Mouse (Mus musculus): Measurements from ENCODE around the gene Pigk. TPM values are rescaled to one million over a fixed set of nuclear protein-coding genes. Genes with fewer than 3 reads are reported as not detected.

Pigk gene
- polyA plus RNA-seq, 1 experiment: 38.6 TPM

GRCm38 (mm10) chr3:152856095-152856494 lies 142.2 kb downstream of the Pigk start:
- TF ChIP-seq CTCF (IDR thresholded peaks at IDR 0.05; ENCODE audit: low read depth, low read length) (no peak), POLR2A (IDR thresholded peaks at IDR 0.05; ENCODE audit: borderline replicate concordance, low read depth, low read length) (no peak)
- Histone ChIP-seq H3K4me1 (ENCODE audit: control insufficient read depth, insufficient read depth, low read length) (no peaks in the 10 kb centered on the region), H3K4me3 (ENCODE audit: insufficient read depth, low read length) (no peak overlapping the region), H3K27ac (ENCODE audit: insufficient read depth, low read depth, low read length) (no peak overlapping the region)

- no peak overlapping the region for H3K4me3 ChIP-seq (ENCODE audit: insufficient read depth, low read length)
- H3K27ac ChIP-seq (ENCODE audit: insufficient read depth, low read depth, low read length): no peak overlapping the region
- no peaks in the 10 kb centered on the region for H3K4me1 ChIP-seq (ENCODE audit: control insufficient read depth, insufficient read depth, low read length)
- TF ChIP-seq POLR2A (IDR thresholded peaks at IDR 0.05; ENCODE audit: borderline replicate concordance, low read depth, low read length): no peak
Measured at GRCm38 (mm10) chr3:152861450-152861849, 147.6 kb downstream of the Pigk start.

- H3K27ac ChIP-seq (ENCODE audit: insufficient read depth, low read depth, low read length): no peak overlapping the region
- no peak for TF ChIP-seq POLR2A (IDR thresholded peaks at IDR 0.05; ENCODE audit: borderline replicate concordance, low read depth, low read length)
- no peak for TF ChIP-seq CTCF (IDR thresholded peaks at IDR 0.05; ENCODE audit: low read depth, low read length)
- H3K4me1 ChIP-seq (ENCODE audit: control insufficient read depth, insufficient read depth, low read length): no peaks in the 10 kb centered on the region
- no peak overlapping the region for H3K4me3 ChIP-seq (ENCODE audit: insufficient read depth, low read length)
Measured at GRCm38 (mm10) chr3:152861978-152862377, 148.1 kb downstream of the Pigk start.

- H3K27ac ChIP-seq (ENCODE audit: insufficient read depth, low read depth, low read length): no peak overlapping the region
- H3K4me3 ChIP-seq (ENCODE audit: insufficient read depth, low read length): no peak overlapping the region
- no peaks in the 10 kb centered on the region for H3K4me1 ChIP-seq (ENCODE audit: control insufficient read depth, insufficient read depth, low read length)
- TF ChIP-seq POLR2A (IDR thresholded peaks at IDR 0.05; ENCODE audit: borderline replicate concordance, low read depth, low read length) (no peak), CTCF (IDR thresholded peaks at IDR 0.05; ENCODE audit: low read depth, low read length) (no peak)
Measured at GRCm38 (mm10) chr3:152866035-152866965, 152.4 kb downstream of the Pigk start.

- Histone ChIP-seq H3K4me3 (ENCODE audit: insufficient read depth, low read length) (no peak overlapping the region), H3K4me1 (ENCODE audit: control insufficient read depth, insufficient read depth, low read length) (no peaks in the 10 kb centered on the region), H3K27ac (ENCODE audit: insufficient read depth, low read depth, low read length) (no peak overlapping the region)
- TF ChIP-seq POLR2A (IDR thresholded peaks at IDR 0.05; ENCODE audit: borderline replicate concordance, low read depth, low read length): no peak
- no peak for TF ChIP-seq CTCF (IDR thresholded peaks at IDR 0.05; ENCODE audit: low read depth, low read length)
Measured at GRCm38 (mm10) chr3:152867654-152868525, 154.0 kb downstream of the Pigk start.

GRCm38 (mm10) chr3:152872054-152872453 lies 158.2 kb downstream of the Pigk start:
- TF ChIP-seq POLR2A (IDR thresholded peaks at IDR 0.05; ENCODE audit: borderline replicate concordance, low read depth, low read length) (no peak), CTCF (IDR thresholded peaks at IDR 0.05; ENCODE audit: low read depth, low read length) (no peak)
- H3K4me3 ChIP-seq (ENCODE audit: insufficient read depth, low read length): no peak overlapping the region
- H3K27ac ChIP-seq (ENCODE audit: insufficient read depth, low read depth, low read length): no peak overlapping the region
- H3K4me1 ChIP-seq (ENCODE audit: control insufficient read depth, insufficient read depth, low read length): no peaks in the 10 kb centered on the region

GRCm38 (mm10) chr3:152872596-152872995 lies 158.7 kb downstream of the Pigk start:
- H3K4me3 ChIP-seq (ENCODE audit: insufficient read depth, low read length): no peak overlapping the region
- no peaks in the 10 kb centered on the region for H3K4me1 ChIP-seq (ENCODE audit: control insufficient read depth, insufficient read depth, low read length)
- TF ChIP-seq POLR2A (IDR thresholded peaks at IDR 0.05; ENCODE audit: borderline replicate concordance, low read depth, low read length) (no peak), CTCF (IDR thresholded peaks at IDR 0.05; ENCODE audit: low read depth, low read length) (no peak)
- no peak overlapping the region for H3K27ac ChIP-seq (ENCODE audit: insufficient read depth, low read depth, low read length)

GRCm38 (mm10) chr3:152874431-152875355 lies 160.8 kb downstream of the Pigk start:
- H3K27ac ChIP-seq (ENCODE audit: insufficient read depth, low read depth, low read length): no peak overlapping the region
- H3K4me3 ChIP-seq (ENCODE audit: insufficient read depth, low read length): no peak overlapping the region
- H3K4me1 ChIP-seq (ENCODE audit: control insufficient read depth, insufficient read depth, low read length): no peaks in the 10 kb centered on the region
- TF ChIP-seq CTCF (IDR thresholded peaks at IDR 0.05; ENCODE audit: low read depth, low read length) (no peak), POLR2A (IDR thresholded peaks at IDR 0.05; ENCODE audit: borderline replicate concordance, low read depth, low read length) (no peak)

- TF ChIP-seq CTCF (IDR thresholded peaks at IDR 0.05; ENCODE audit: low read depth, low read length) (no peak), POLR2A (IDR thresholded peaks at IDR 0.05; ENCODE audit: borderline replicate concordance, low read depth, low read length) (no peak)
- Histone ChIP-seq H3K4me3 (ENCODE audit: insufficient read depth, low read length) (no peak overlapping the region), H3K4me1 (ENCODE audit: control insufficient read depth, insufficient read depth, low read length) (no peaks in the 10 kb centered on the region), H3K27ac (ENCODE audit: insufficient read depth, low read depth, low read length) (no peak overlapping the region)
Measured at GRCm38 (mm10) chr3:152875723-152876290, 161.9 kb downstream of the Pigk start.

Measured in bone marrow macrophage, adult 2 months (primary cell).